Mouse (Mus musculus): Measurements from ENCODE around the gene Gnai2. TPM values are rescaled to one million over a fixed set of nuclear protein-coding genes. Genes with fewer than 3 reads are reported as not detected.

Gene Gnai2
- polyA plus RNA-seq, 1 experiment from 2014 or later, result 443 TPM

- Histone ChIP-seq H3K36me3 (peaks cover 24% of the 10 kb centered on the region), H3K27ac (peak overlapping the region; percentile 94), H3K4me3 (no peak overlapping the region), H3K9ac (peak overlapping the region; percentile 34), H3K4me1 (peaks cover 75% of the 10 kb centered on the region), H3K27me3 (no peaks in the 10 kb centered on the region), H3K4me2 (replicated peaks) (peak overlapping the region; percentile 14; the same call in 1 of the 2 replicates), H3K9me3 (no peaks in the 10 kb centered on the region)
- 45% methylated on average over 13 of the region's 15 CpGs for WGBS
- no peak for ATAC-seq (ENCODE audit: insufficient number of reproducible peaks, insufficient read depth, low FRiP score, low TSS enrichment)
These were observed 6.3 kb downstream of the Gnai2 start for GRCm38 (mm10) chr9:107628721-107629410.

- peaks cover 67% of the 10 kb centered on the region for H3K4me1 ChIP-seq
- H3K4me3 ChIP-seq, result no peak overlapping the region
These were observed 7.5 kb downstream of the Gnai2 start for GRCm38 (mm10) chr9:107627387-107628255.

GRCm38 (mm10) chr9:107626844-107627277, 8.3 kb downstream of the Gnai2 start:
- peak overlapping the region; percentile 94 for H3K27ac ChIP-seq
- 0 out of 2 replicates have a peak overlapping the region, but pooled peaks have one; percentile 6 for H3K4me3 ChIP-seq
- H3K4me2 ChIP-seq (replicated peaks), result peak overlapping the region; percentile 40
- H3K4me1 ChIP-seq, result peaks cover 59% of the 10 kb centered on the region
- ATAC-seq (ENCODE audit: insufficient number of reproducible peaks, insufficient read depth, low FRiP score, low TSS enrichment), result peak; percentile 64
- no peaks in the 10 kb centered on the region for H3K27me3 ChIP-seq
- WGBS, result 4% methylated on average over 2 of the region's 2 CpGs
- H3K36me3 ChIP-seq, result peaks cover 35% of the 10 kb centered on the region
- H3K9me3 ChIP-seq, result no peaks in the 10 kb centered on the region
- H3K9ac ChIP-seq, result peak overlapping the region; percentile 58

More at GRCm38 (mm10) chr9:107627387-107628255, 7.5 kb downstream of the Gnai2 start:
- no peak for ATAC-seq (ENCODE audit: insufficient number of reproducible peaks, insufficient read depth, low FRiP score, low TSS enrichment)
- Histone ChIP-seq H3K9me3 (no peaks in the 10 kb centered on the region), H3K4me2 (replicated peaks) (peak overlapping the region; percentile 40), H3K27me3 (no peaks in the 10 kb centered on the region), H3K9ac (peak overlapping the region; percentile 58), H3K27ac (peak overlapping the region; percentile 94), H3K36me3 (peaks cover 29% of the 10 kb centered on the region)
- WGBS, result 42% methylated on average over 20 of the region's 20 CpGs

- Histone ChIP-seq H3K9me3 (no peaks in the 10 kb centered on the region), H3K4me3 (peak overlapping the region; percentile 6), H3K27ac (peak overlapping the region; percentile 94), H3K27me3 (no peaks in the 10 kb centered on the region), H3K4me1 (peaks cover 54% of the 10 kb centered on the region), H3K9ac (peak overlapping the region; percentile 41; the same call in 1 of the 2 replicates), H3K36me3 (peaks cover 37% of the 10 kb centered on the region), H3K4me2 (replicated peaks) (peak overlapping the region; percentile 40)
- peak; percentile 42 for ATAC-seq (ENCODE audit: insufficient number of reproducible peaks, insufficient read depth, low FRiP score, low TSS enrichment)
- WGBS, result 40% methylated on average over 15 of the region's 15 CpGs
These were observed 8.9 kb downstream of the Gnai2 start for GRCm38 (mm10) chr9:107626158-107626843.

- Histone ChIP-seq H3K36me3 (peaks cover 42% of the 10 kb centered on the region), H3K4me2 (replicated peaks) (no peak overlapping the region)
These were observed 9.6 kb downstream of the Gnai2 start for GRCm38 (mm10) chr9:107625351-107626128.

GRCm38 (mm10) chr9:107624951-107625350, 10.2 kb downstream of the Gnai2 start:
- H3K4me2 ChIP-seq (replicated peaks), result no peak overlapping the region
- ATAC-seq (ENCODE audit: insufficient number of reproducible peaks, insufficient read depth, low FRiP score, low TSS enrichment), result no peak
- H3K36me3 ChIP-seq, result peaks cover 48% of the 10 kb centered on the region
- no peaks in the 10 kb centered on the region for H3K27me3 ChIP-seq
- no peak overlapping the region; the same call in 1 of the 2 replicates for H3K9ac ChIP-seq
- WGBS, result 88% methylated on average over 3 of the region's 3 CpGs
- H3K4me1 ChIP-seq, result peaks cover 40% of the 10 kb centered on the region
- no peaks in the 10 kb centered on the region for H3K9me3 ChIP-seq
- no peak overlapping the region for H3K4me3 ChIP-seq
- H3K27ac ChIP-seq, result peak overlapping the region; percentile 7; the same call in 1 of the 2 replicates

More at GRCm38 (mm10) chr9:107625351-107626128, 9.6 kb downstream of the Gnai2 start:
- no peak for ATAC-seq (ENCODE audit: insufficient number of reproducible peaks, insufficient read depth, low FRiP score, low TSS enrichment)
- Histone ChIP-seq H3K4me3 (no peak overlapping the region), H3K27me3 (no peaks in the 10 kb centered on the region), H3K9ac (no peak overlapping the region; the same call in 1 of the 2 replicates), H3K4me1 (peaks cover 46% of the 10 kb centered on the region), H3K9me3 (no peaks in the 10 kb centered on the region), H3K27ac (peak overlapping the region; percentile 7; the same call in 1 of the 2 replicates)
- 89% methylated on average over 12 of the region's 12 CpGs for WGBS

- peaks cover 52% of the 10 kb centered on the region for H3K36me3 ChIP-seq
- no peak overlapping the region; the same call in 1 of the 2 replicates for H3K27ac ChIP-seq
These were observed 10.6 kb downstream of the Gnai2 start for GRCm38 (mm10) chr9:107624539-107624938.

GRCm38 (mm10) chr9:107620954-107621353, 14.2 kb downstream of the Gnai2 start:
- peaks cover 76% of the 10 kb centered on the region for H3K36me3 ChIP-seq
- peaks cover under 1% of the 10 kb centered on the region for H3K4me1 ChIP-seq
- H3K9ac ChIP-seq, result no peak overlapping the region
- no peak overlapping the region for H3K4me3 ChIP-seq
- H3K4me2 ChIP-seq (replicated peaks), result no peak overlapping the region
- no peaks in the 10 kb centered on the region for H3K27me3 ChIP-seq
- no peaks in the 10 kb centered on the region for H3K9me3 ChIP-seq
- H3K27ac ChIP-seq, result no peak overlapping the region
- no peak for ATAC-seq (ENCODE audit: insufficient number of reproducible peaks, insufficient read depth, low FRiP score, low TSS enrichment)

More at GRCm38 (mm10) chr9:107624539-107624938, 10.6 kb downstream of the Gnai2 start:
- Histone ChIP-seq H3K4me3 (no peak overlapping the region), H3K4me2 (replicated peaks) (no peak overlapping the region), H3K4me1 (peaks cover 36% of the 10 kb centered on the region), H3K9me3 (no peaks in the 10 kb centered on the region), H3K9ac (no peak overlapping the region), H3K27me3 (no peaks in the 10 kb centered on the region)
- 72% methylated on average over 5 of the region's 5 CpGs for WGBS
- ATAC-seq (ENCODE audit: insufficient number of reproducible peaks, insufficient read depth, low FRiP score, low TSS enrichment), result no peak

GRCm38 (mm10) chr9:107619546-107619879, 15.7 kb downstream of the Gnai2 start:
- no peak overlapping the region for H3K4me2 ChIP-seq (replicated peaks)
- peaks cover 80% of the 10 kb centered on the region for H3K36me3 ChIP-seq
- H3K27me3 ChIP-seq, result no peaks in the 10 kb centered on the region
- ATAC-seq (ENCODE audit: insufficient number of reproducible peaks, insufficient read depth, low FRiP score, low TSS enrichment), result no peak
- no peak overlapping the region for H3K4me3 ChIP-seq
- no peak overlapping the region for H3K9ac ChIP-seq
- H3K9me3 ChIP-seq, result no peaks in the 10 kb centered on the region
- H3K4me1 ChIP-seq, result no peaks in the 10 kb centered on the region
- 88% methylated on average over 13 of the region's 13 CpGs for WGBS
- H3K27ac ChIP-seq, result no peak overlapping the region

GRCm38 (mm10) chr9:107618778-107619545, 16.2 kb downstream of the Gnai2 start:
- peaks cover 79% of the 10 kb centered on the region for H3K36me3 ChIP-seq
- H3K4me2 ChIP-seq (replicated peaks), result no peak overlapping the region
- H3K4me3 ChIP-seq, result no peak overlapping the region
- H3K9me3 ChIP-seq, result no peaks in the 10 kb centered on the region
- 0 out of 2 replicates have a peak overlapping the region, but pooled peaks have one; percentile 17 for H3K27ac ChIP-seq
- ATAC-seq (ENCODE audit: insufficient number of reproducible peaks, insufficient read depth, low FRiP score, low TSS enrichment), result no peak
- 74% methylated on average over 13 of the region's 13 CpGs for WGBS
- no peaks in the 10 kb centered on the region for H3K4me1 ChIP-seq
- no peaks in the 10 kb centered on the region for H3K27me3 ChIP-seq
- H3K9ac ChIP-seq, result no peak overlapping the region

Data from embryonic facial prominence, embryonic 12.5 days (tissue).